Mouse (Mus musculus): ENCODE results near the gene Olfr308. TPM values are rescaled to one million over a fixed set of nuclear protein-coding genes. Genes with fewer than 3 reads are reported as not detected.

Gene Olfr308
- polyA plus RNA-seq, 1 experiment, result not detected

DNA sequence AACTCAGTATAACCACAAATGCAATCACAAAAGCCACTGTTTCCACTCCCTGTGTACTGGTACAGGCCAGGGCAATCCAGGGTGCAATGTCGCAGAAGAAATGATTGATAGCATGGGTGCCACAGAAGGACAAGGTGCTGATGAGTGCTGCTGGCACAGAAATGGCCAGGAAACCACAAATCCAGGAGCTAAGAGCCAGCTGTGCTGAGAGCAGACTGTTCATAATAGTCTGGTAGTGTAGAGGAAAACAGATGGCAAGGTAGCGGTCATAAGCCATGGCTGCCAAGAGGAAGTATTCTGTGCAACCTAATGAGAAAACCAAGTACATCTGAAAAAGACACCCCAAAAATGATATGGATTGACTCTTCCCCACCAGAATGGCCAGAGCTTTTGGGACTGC is 4.1 kb downstream of the Olfr308 start:
- TF ChIP-seq MAX (IDR thresholded peaks at IDR 0.05; ENCODE audit: low read depth), result no peak
- TF ChIP-seq MYOG (IDR thresholded peaks at IDR 0.05; ENCODE audit: control insufficient read depth in 1 of 3, insufficient read depth in 1 of 3, insufficient read length in 2 of 3, low read depth in 2 of 3), result no peak
- TF ChIP-seq TCF12 (IDR thresholded peaks at IDR 0.05; ENCODE audit: insufficient read depth, poor library complexity, severe bottlenecking), result no peak
- no peak for TF ChIP-seq CEBPB (IDR thresholded peaks at IDR 0.05; ENCODE audit: insufficient read depth, poor library complexity, severe bottlenecking)
- no peak for TF ChIP-seq POLR2AphosphoS2 (IDR thresholded peaks at IDR 0.05; ENCODE audit: insufficient read length, low read depth)
- TF ChIP-seq REST (IDR thresholded peaks at IDR 0.05; ENCODE audit: insufficient read depth, insufficient read length), result no peak
- TF ChIP-seq E2F4 (IDR thresholded peaks at IDR 0.05; ENCODE audit: insufficient read depth), result no peak
- TF ChIP-seq TCF3 (IDR thresholded peaks at IDR 0.05; ENCODE audit: insufficient read length, low read depth), result no peak
- TF ChIP-seq USF1 (IDR thresholded peaks at IDR 0.05; ENCODE audit: low read depth), result no peak
- TF ChIP-seq POLR2A (IDR thresholded peaks at IDR 0.05; ENCODE audit: insufficient read length, low read depth), result no peak
- TF ChIP-seq SRF (IDR thresholded peaks at IDR 0.05; ENCODE audit: control insufficient read depth, insufficient read length, low read depth), result no peak

DNA sequence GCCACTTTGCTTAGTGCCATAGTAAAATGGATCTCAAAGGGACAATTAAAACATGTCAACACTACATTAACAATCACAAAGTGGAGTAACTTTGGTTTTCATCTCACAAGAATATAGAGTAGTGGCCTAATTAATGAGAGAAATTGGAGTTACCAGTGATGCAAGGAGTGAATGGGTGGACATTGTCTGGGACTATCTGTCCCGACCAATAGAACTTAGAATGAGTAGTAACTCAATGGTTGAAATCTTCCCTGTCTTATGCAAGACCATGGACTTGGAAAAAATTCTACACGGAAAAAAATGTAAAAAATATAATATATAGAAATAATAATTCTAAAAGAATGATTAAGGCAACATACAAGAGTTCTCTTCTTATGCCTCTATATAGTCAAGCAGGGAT is 11.8 kb downstream of the Olfr308 start, which contains the start of gene Olfr309:
TSS of gene Olfr309 (minus strand) at position 101 of the 400 bp plus-strand sequence.
- no peak for TF ChIP-seq MYOD1 (IDR thresholded peaks at IDR 0.05; ENCODE audit: control insufficient read depth in 1 of 3, insufficient read length in 2 of 3, low read depth in 2 of 3)
- no peak for TF ChIP-seq REST (IDR thresholded peaks at IDR 0.05; ENCODE audit: insufficient read depth, insufficient read length)
- TF ChIP-seq POLR2A (IDR thresholded peaks at IDR 0.05; ENCODE audit: insufficient read length, low read depth), result no peak
- TF ChIP-seq MYOG (IDR thresholded peaks at IDR 0.05; ENCODE audit: control insufficient read depth in 1 of 3, insufficient read depth in 1 of 3, insufficient read length in 2 of 3, low read depth in 2 of 3), result no peak
- no peak for TF ChIP-seq TCF12 (IDR thresholded peaks at IDR 0.05; ENCODE audit: insufficient read depth, poor library complexity, severe bottlenecking)
- TF ChIP-seq E2F4 (IDR thresholded peaks at IDR 0.05; ENCODE audit: insufficient read depth), result no peak
- no peak for TF ChIP-seq POLR2AphosphoS2 (IDR thresholded peaks at IDR 0.05; ENCODE audit: insufficient read length, low read depth)
- H3K4me2 ChIP-seq (ENCODE audit: low read depth), result no peak within 1 kb of the TSS
- no peaks in the 10 kb centered on the region for H3K27me3 ChIP-seq (ENCODE audit: control insufficient read depth, insufficient read depth, insufficient read length)
- H3K4me3 ChIP-seq, result no peak within 1 kb of the TSS
- no peak within 1 kb of the TSS for H3ac ChIP-seq (ENCODE audit: control insufficient read depth, insufficient read length)
- no peaks in the 10 kb centered on the region for H3K36me3 ChIP-seq (ENCODE audit: control insufficient read depth, insufficient read depth)
- no peaks in the 10 kb centered on the region for H3K79me2 ChIP-seq (ENCODE audit: control insufficient read depth, insufficient read depth)

More for the DNA sequence above, 4.1 kb downstream of the Olfr308 start:
- Histone ChIP-seq H3K4me3 (no peak overlapping the region), H3K36me3 (ENCODE audit: control insufficient read depth, insufficient read depth) (no peaks in the 10 kb centered on the region), H3ac (ENCODE audit: control insufficient read depth, insufficient read length) (no peak overlapping the region), H3K4me2 (ENCODE audit: low read depth) (no peak overlapping the region), H3K79me2 (ENCODE audit: control insufficient read depth, insufficient read depth) (no peaks in the 10 kb centered on the region), H3K27me3 (ENCODE audit: control insufficient read depth, insufficient read depth, insufficient read length) (no peaks in the 10 kb centered on the region)

DNA sequence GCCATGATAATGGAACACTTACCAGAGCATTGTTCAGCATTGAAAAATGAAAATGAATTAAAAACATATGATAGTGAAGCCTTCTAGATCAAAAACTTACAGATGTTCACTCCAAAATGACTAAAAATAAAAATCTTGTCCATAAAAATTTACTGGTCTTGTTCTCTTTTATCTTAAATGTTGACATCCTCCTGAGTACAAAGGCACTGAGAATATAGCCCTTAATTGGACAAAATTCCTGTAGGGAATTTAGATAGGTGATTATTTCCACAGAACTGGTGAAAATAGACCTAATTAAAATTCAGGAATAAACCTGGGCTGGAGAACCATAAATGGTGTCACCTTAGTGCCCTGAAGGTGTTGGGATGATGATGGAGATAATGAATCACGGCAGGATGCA is 48.4 kb downstream of the Olfr308 start, which contains the start of gene Olfr310:
TSS of gene Olfr310 (minus strand) at position 101 of the 400 bp plus-strand sequence.
- H3K79me2 ChIP-seq (ENCODE audit: control insufficient read depth, insufficient read depth), result no peaks in the 10 kb centered on the region
- TF ChIP-seq CEBPB (IDR thresholded peaks at IDR 0.05; ENCODE audit: insufficient read depth, poor library complexity, severe bottlenecking) (no peak), MYOG (IDR thresholded peaks at IDR 0.05; ENCODE audit: control insufficient read depth in 1 of 3, insufficient read depth in 1 of 3, insufficient read length in 2 of 3, low read depth in 2 of 3) (no peak), USF1 (IDR thresholded peaks at IDR 0.05; ENCODE audit: low read depth) (no peak), TCF3 (IDR thresholded peaks at IDR 0.05; ENCODE audit: insufficient read length, low read depth) (no peak), MYOD1 (IDR thresholded peaks at IDR 0.05; ENCODE audit: control insufficient read depth in 1 of 3, insufficient read length in 2 of 3, low read depth in 2 of 3) (no peak), MAX (IDR thresholded peaks at IDR 0.05; ENCODE audit: low read depth) (no peak), POLR2A (IDR thresholded peaks at IDR 0.05; ENCODE audit: insufficient read length, low read depth) (no peak), E2F4 (IDR thresholded peaks at IDR 0.05; ENCODE audit: insufficient read depth) (no peak), SRF (IDR thresholded peaks at IDR 0.05; ENCODE audit: control insufficient read depth, insufficient read length, low read depth) (no peak), POLR2AphosphoS2 (IDR thresholded peaks at IDR 0.05; ENCODE audit: insufficient read length, low read depth) (no peak), REST (IDR thresholded peaks at IDR 0.05; ENCODE audit: insufficient read depth, insufficient read length) (no peak), TCF12 (IDR thresholded peaks at IDR 0.05; ENCODE audit: insufficient read depth, poor library complexity, severe bottlenecking) (no peak)

More for the DNA sequence above, 48.4 kb downstream of the Olfr308 start, which contains the start of gene Olfr310:
- H3K27me3 ChIP-seq (ENCODE audit: control insufficient read depth, insufficient read depth, insufficient read length), result no peaks in the 10 kb centered on the region
- H3K4me2 ChIP-seq (ENCODE audit: low read depth), result no peak within 1 kb of the TSS
- no peak within 1 kb of the TSS for H3ac ChIP-seq (ENCODE audit: control insufficient read depth, insufficient read length)
- H3K4me3 ChIP-seq, result no peak within 1 kb of the TSS
- no peaks in the 10 kb centered on the region for H3K36me3 ChIP-seq (ENCODE audit: control insufficient read depth, insufficient read depth)

Other genes with a start within 250 kb of the Olfr308 start
- gene Vmn2r75, start 153.9 kb downstream of the Olfr308 start, polyA plus RNA-seq (2012; fragmentation: generic; extraction: Trizol), result not detected
- not detected for gene Vmn2r76, start 79.3 kb downstream of the Olfr308 start, polyA plus RNA-seq (2012; fragmentation: generic; extraction: Trizol)
- not detected for gene Olfr310, start 48.5 kb downstream of the Olfr308 start, polyA plus RNA-seq (2012; fragmentation: generic; extraction: Trizol)
- not detected for gene Olfr309, start 11.9 kb downstream of the Olfr308 start, polyA plus RNA-seq (2012; fragmentation: generic; extraction: Trizol)
- gene Olfr307, start 12.0 kb upstream of the Olfr308 start, polyA plus RNA-seq (2012; fragmentation: generic; extraction: Trizol), result not detected
- not detected for gene Olfr305, start 41.3 kb upstream of the Olfr308 start, polyA plus RNA-seq (2012; fragmentation: generic; extraction: Trizol)
- gene Olfr304, start 61.0 kb upstream of the Olfr308 start, polyA plus RNA-seq (2012; fragmentation: generic; extraction: Trizol), result not detected
- gene Olfr303, start 72.2 kb upstream of the Olfr308 start, polyA plus RNA-seq (2012; fragmentation: generic; extraction: Trizol), result not detected
- gene Olfr301, start 78.2 kb upstream of the Olfr308 start, polyA plus RNA-seq (2012; fragmentation: generic; extraction: Trizol), result not detected
- not detected for gene Olfr299, start 134.3 kb upstream of the Olfr308 start, polyA plus RNA-seq (2012; fragmentation: generic; extraction: Trizol)
- not detected for gene Olfr298, start 166.9 kb upstream of the Olfr308 start, polyA plus RNA-seq (2012; fragmentation: generic; extraction: Trizol)
- gene Olfr297, start 194.3 kb upstream of the Olfr308 start, polyA plus RNA-seq (2012; fragmentation: generic; extraction: Trizol), result not detected

Data from myocyte (in vitro differentiated cells).